Mouse (Mus musculus) erythroblast, adult 5-6 weeks (primary cell): ENCODE measurements around the gene Crisp1. TPM values are rescaled to one million over a fixed set of nuclear protein-coding genes. Genes with fewer than 3 reads are reported as not detected.

Experiments
- ATAC-seq: replicated peaks from 2 replicates; pipeline ENCODE4 v1.8.0; 2016; ENCODE audit warnings: moderate number of reproducible peaks, mild to moderate bottlenecking, moderate TSS enrichment, inconsistent platforms; ENCODE audit not compliant: poor library complexity, low FRiP score, severe bottlenecking
- total RNA-seq, 2 experiments: library from RNA; stranded (forward) in 1 of 2; stranded (reverse) in 1 of 2; fragments of 150-400 nt in 1 of 2; fragments of 200-764, 138-1000 nt in 1 of 2; gene quantifications; 2 replicates each; pipeline versions ENCODE4 v1.2.3 to v1.2.4; 2015 to 2017; ENCODE audit warnings: low replicate concordance in 2 of 2

Gene Crisp1
- total RNA-seq (2015; ENCODE audit: low replicate concordance) = not detected in 2 replicates
- total RNA-seq (2017; ENCODE audit: low replicate concordance) = not detected in 2 replicates

DNA sequence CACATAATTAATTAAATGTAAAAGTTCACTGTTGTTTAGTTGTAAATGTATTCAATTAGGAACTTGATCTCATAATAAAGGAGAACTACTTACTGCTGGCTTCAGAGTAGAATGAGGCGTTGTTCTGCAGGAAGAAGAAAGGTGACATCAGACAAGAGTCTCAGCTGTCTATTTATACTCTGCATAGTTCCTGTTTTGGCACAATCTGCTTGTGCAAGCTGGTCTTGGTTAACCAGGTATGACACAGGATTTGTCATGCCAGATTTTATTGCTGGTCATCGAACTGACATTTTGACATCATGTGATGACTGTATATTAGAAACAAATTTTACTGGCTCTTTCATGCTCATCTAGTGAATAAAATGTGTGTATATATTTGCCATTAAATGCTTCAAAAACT is at the start of gene Crisp1:
Gene Crisp1 (minus strand): TSS at position 146 of the 400 bp plus-strand sequence.
- ATAC-seq = no peak

- no peak for ATAC-seq
Measured at GRCm38 (mm10) chr17:40342497-40343009, 23.5 kb upstream of the Crisp1 start.

- no peak for ATAC-seq
Measured at GRCm38 (mm10) chr17:40285435-40285834, 33.6 kb downstream of the Crisp1 start.

DNA sequence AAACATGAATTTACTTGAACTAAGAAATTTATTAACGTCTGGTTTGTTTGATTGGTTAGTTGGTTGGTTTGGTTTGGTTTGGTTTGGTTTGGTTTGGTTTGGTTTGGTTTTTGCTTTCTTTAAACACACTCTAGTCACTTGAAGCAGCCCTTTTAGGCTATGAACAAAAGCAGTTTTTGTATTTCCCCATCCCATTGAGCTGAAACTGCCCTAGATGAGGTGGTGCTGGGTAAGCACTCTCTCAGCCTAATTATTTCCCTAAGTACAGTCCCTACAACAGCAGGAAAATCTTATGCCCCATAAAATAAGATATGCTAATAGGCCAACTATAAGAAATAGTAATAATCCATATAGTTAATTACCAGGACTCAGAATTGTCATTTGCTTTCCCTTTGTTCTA is 43.5 kb downstream of the Crisp1 start:
- no peak for ATAC-seq

GRCm38 (mm10) chr17:40274906-40275470 is 44.0 kb downstream of the Crisp1 start:
- ATAC-seq = no peak

DNA sequence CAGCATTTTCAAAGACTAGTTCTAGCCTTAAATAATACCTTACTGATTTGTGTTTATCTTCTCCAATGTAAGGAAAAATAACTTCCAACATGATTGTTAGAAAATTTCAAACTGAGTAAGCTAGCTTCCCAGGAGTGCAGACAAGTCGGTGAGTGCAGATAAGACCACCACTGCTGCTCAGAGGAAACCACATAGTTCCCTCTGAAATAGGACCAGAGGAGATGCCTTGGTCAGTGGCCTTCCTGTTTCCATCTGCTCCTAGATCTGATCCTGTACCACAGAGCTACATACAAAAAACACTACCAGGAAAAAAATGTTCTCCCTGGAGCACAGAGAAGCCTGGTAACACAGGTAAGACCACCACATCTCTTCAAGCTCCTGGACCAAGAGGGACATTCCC is 66.5 kb downstream of the Crisp1 start:
- ATAC-seq = no peak

Other genes starting within 250 kb of the Crisp1 start
- gene AC192777.2, start 223.8 kb downstream of the Crisp1 start, total RNA-seq (2015; ENCODE audit: low replicate concordance) = not detected in 2 replicates
- gene AC192777.2, start 223.8 kb downstream of the Crisp1 start, total RNA-seq (2017; ENCODE audit: low replicate concordance) = not detected in 2 replicates
- not detected in 2 replicates for gene Pgk2, start 110.6 kb downstream of the Crisp1 start, total RNA-seq (2015; ENCODE audit: low replicate concordance)
- not detected in 2 replicates for gene Pgk2, start 110.6 kb downstream of the Crisp1 start, total RNA-seq (2017; ENCODE audit: low replicate concordance)
- not detected in 2 replicates for gene Crisp3, start 76.9 kb downstream of the Crisp1 start, total RNA-seq (2015; ENCODE audit: low replicate concordance)
- not detected in 2 replicates for gene Crisp3, start 76.9 kb downstream of the Crisp1 start, total RNA-seq (2017; ENCODE audit: low replicate concordance)
- gene Esp8, start 200.8 kb upstream of the Crisp1 start, total RNA-seq (2015; ENCODE audit: low replicate concordance) = not detected in 2 replicates
- gene Esp8, start 200.8 kb upstream of the Crisp1 start, total RNA-seq (2017; ENCODE audit: low replicate concordance) = not detected in 2 replicates
- not detected in 2 replicates for gene Esp6, start 242.3 kb upstream of the Crisp1 start, total RNA-seq (2015; ENCODE audit: low replicate concordance)
- not detected in 2 replicates for gene Esp6, start 242.3 kb upstream of the Crisp1 start, total RNA-seq (2017; ENCODE audit: low replicate concordance)